Mouse (Mus musculus): ENCODE data around the gene Strada. TPM values are rescaled to one million over a fixed set of nuclear protein-coding genes. Genes with fewer than 3 reads are reported as not detected.

Strada gene
- total RNA-seq, 2 experiments from 2014 or later = 27.5 to 29.9 TPM

GRCm38 (mm10) chr11:106180449-106180801 is 21.5 kb downstream of the Strada start:
- no peak for DNase-seq

DNA sequence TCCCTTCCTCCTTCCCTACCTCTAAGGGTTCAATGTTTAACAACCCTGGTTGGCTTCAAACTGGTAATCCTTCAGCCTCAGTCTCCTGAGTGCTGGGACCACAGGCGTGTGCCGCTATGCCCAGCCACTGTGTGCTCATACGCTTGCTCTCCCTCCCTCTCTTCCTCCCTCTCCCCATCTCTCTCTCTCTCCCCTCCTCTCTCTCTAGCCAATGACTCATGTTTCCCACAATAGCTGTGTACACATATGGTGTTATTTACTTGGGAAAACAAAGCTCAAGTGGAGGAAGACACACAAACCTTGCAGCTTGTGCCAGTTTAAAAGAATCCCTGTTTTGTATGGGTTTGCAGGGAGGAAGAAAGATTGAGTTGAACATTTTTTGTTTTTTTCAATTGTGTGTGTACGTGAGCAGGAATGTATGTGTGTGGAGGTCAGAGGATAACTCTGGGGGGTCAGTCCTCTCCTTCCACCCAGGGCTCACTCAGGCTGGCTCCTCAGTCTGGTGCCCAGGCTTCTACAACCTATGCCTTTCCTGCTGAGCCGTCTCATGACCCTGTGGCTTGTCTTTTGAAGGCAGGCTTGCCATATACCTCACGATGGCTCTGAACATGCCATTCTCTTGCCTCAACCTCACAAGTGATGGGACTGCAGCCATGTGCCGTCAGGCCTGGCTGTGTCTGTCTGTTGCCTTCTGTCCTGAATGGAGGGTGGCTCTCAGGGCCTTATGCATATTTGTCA is 22.1 kb downstream of the Strada start:
- DNase-seq = peak in 1 of 2 experiments; percentile 50

DNA sequence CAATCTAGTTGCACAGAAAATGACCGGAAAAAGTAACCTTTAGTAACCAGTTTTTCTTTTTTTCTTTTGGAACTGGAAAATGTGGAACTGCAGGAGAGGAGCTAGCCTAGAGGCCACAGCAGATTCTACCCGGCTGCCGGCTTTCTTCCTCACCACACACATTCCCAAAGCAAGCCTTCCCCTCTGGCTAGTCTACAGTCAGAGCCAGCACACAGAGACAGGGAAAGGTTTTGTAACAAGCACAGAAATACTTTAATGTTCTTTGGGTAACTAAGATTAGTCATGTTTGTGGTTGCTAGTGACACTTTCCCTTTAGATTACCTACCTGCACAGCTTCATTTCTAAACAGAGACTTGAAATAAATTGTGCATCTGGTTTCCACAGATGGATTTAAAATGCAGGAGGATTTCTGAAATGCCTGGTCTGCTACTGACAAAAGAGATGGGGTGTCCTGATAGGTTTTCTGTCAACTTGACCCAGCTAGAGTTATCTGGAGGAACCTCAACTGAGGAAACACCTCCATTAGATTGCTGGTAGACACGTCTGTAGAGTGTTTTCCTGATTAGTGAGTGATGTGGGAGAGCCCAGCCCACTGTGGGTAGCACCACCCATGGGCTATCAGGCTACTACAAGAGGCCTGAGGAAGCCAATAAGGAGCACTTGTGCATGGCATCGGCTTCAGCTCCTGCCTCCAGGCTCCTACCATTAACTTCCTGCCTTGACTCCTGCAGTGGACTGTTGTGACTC is 23.8 kb downstream of the Strada start:
- no peak for DNase-seq

- DNase-seq = no peak
These were observed 25.6 kb downstream of the Strada start for GRCm38 (mm10) chr11:106176372-106176771.

- no peak for DNase-seq
These were observed 26.9 kb downstream of the Strada start for GRCm38 (mm10) chr11:106175081-106175480.

DNA sequence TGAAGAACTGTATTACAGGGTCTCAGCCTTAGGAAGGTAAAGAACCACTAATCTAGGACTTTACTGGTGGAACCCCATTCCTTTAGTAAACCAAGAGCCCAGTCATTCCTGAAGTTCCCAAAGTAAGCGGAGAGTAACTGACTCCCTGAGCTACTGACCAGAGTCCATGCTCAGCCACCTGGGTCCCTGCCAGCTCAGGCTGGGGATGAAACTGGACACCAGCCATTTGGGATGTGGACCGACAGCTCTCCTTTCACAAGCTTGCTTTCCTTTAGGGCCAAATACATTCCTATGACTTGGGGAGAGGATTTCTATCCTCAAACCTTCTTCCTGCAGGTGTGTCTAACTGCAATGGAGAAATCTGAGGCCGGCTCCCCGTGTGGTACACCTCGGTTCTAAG is 27.6 kb downstream of the Strada start:
- DNase-seq = no peak

DNA sequence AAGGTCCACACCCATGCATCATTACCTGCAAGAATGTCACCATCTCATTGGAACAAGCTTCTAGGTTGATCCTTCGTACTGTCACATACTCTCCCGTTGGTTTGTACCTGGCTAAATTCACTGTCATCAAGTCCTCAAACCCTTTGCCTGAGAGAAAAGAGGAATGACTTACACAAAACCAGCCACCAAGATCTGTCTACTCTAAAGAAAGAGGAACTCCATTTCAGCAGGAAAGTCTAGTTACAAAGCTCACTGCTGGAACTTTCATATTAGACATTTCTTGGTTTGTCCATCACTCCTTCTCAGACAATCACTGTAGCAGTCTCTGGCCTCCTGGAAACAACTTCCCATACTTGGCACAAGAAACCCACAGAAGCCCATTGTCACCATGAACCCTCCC is 28.7 kb downstream of the Strada start:
- no peak for DNase-seq

DNA sequence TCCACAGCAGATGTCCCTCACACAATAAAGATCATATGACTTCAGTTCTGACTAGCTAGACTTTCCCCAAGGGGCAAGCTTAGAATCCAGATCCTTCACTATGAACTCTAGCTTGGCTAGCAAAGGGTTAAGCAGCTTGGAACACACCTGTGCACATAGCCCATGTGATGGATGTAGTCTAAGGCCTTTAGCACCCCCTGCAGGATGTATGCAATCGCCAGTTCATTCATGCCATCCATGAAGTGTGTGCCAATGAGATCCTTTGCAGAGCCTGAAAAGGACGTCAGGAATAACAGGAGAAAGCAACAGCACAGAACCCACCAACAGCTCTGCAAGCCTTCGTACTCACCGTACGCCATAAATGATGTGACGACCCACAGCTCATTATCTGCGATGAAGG is 31.2 kb downstream of the Strada start:
- DNase-seq = no peak

DNA sequence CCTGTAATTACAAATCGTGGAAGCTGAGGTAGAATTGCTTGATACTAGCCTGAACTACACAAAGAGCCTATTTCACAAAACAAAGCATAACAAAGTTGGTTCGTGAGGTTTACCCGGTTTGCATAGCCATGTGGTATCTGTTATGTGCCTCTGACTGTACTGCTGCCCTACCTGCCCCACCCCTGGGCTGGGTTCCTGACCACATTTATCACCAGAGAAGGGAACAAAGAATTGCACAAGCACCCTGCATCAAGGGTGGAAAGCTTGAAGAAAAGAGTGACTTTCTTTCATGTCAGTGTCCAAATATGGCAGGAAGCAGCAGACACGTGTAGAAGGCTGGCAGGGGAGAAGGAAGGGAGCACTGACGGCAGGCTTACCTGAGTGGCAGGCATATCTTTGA is 34.5 kb downstream of the Strada start:
- no peak for DNase-seq

- DNase-seq = no peak
These were observed 37.3 kb downstream of the Strada start for GRCm38 (mm10) chr11:106164601-106165180.

- DNase-seq = no peak
These were observed 38.4 kb downstream of the Strada start for GRCm38 (mm10) chr11:106163546-106163945.

- DNase-seq = no peak
These were observed 39.7 kb downstream of the Strada start for GRCm38 (mm10) chr11:106162237-106162636.

- DNase-seq = peak; percentile 90 to 91
These were observed 40.9 kb downstream of the Strada start, which contains the start of the genes Gm10840 and Limd2 for GRCm38 (mm10) chr11:106160841-106161721. Gm10840 (plus strand) TSS chr11:106160850. Limd2 (minus strand) TSS chr11:106160860.

DNA sequence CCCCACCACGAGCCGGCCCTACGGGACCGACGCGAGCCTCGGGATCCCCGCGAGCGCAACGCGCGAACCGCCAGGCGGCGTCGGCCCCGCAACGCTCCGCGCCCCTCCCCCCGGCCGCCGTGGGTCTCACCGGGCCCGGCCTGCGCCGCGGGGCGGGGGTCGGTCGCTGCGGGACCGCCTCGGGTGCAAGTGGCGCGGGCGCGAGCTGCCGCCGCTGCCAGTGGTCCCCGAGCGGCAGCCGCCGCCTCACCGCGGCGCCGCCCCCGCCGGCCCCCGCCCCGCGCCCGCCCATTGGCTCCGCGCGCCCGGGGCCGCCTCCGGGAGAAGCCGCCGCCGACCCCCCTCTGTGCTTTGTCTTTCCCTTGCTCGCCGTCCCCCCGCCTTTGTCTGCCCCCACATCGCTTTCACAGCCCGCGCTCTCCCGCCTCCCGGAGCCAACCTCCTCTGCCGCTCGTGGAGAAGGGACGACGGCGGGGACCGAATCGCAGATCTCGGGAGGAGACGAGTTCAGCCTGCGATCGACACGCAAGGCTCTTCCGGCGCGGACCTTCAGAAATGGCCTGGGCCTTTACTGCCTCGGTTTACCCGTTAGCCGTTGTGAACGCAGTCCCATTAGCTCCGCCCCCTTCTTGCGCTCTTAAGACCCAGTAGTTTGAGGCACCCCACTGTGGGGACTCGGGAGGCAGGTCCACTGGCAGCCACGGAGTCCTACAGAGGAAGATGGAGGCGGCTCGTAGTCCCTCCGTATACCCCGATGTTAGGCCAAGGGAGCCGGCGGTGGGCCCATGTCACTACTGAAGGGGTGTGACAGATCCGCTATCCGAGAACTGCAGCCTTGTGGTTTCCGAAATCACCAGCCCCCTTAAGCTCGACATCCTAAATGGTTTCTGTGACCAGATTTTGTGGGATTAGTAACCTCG is 41.8 kb downstream of the Strada start:
- DNase-seq = peak; percentile 83 to 85

DNA sequence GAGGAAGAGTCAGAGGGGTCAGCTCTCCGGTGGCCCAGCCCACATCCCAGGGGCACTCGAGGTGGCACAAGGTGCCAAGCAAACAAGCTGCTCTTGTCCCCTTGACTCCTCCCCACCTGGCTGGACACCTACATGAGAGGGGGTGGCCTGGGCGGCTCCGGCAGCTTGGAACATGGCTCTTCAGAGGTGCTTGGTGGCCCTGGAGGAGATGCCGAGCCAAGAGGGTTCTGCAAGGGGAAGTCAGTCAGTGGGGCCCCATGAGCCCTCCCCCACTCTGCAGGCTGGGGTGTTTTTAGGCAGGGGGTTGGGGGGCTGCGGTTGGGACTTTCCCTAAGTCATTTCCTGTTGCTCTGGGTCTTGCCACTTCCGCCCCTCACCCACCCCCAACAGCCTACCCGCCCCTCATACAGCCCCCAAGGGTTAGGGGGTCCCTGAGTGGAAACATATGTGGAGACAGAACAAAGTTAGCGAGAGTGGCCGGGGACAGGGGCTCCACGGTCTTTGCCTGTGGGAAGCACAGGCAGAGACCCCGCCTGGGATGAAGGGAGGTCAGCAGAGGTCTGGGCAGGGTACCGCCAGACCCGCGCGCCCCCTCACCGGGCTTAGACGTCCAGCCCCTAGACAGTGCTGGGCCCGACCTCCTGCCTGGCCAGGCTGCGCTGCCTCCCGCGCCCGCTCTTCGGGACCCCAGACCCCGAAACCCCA is 42.6 kb downstream of the Strada start:
- DNase-seq = peak in 1 of 2 experiments; percentile 38

DNA sequence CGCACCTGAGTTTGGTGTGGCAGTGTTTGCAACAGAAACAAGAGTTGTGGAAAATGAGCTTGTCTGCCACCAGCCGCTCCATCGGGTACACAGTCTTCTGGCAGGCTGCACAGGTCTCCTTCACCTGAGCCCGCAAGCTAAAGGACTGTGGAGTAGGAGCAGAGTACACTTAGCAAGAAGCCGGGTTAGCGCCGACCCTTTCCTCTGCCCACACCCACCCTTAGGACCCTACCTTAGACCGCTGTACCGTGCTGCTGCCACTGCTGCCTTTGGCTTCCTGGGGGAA is 43.1 kb downstream of the Strada start:
- DNase-seq = peak in 1 of 2 experiments; percentile 18

- DNase-seq = peak in 1 of 2 experiments; percentile 51
These were observed 43.7 kb downstream of the Strada start for GRCm38 (mm10) chr11:106158081-106158929.

- no peak for DNase-seq
These were observed 44.8 kb downstream of the Strada start for GRCm38 (mm10) chr11:106157154-106157553.

DNA sequence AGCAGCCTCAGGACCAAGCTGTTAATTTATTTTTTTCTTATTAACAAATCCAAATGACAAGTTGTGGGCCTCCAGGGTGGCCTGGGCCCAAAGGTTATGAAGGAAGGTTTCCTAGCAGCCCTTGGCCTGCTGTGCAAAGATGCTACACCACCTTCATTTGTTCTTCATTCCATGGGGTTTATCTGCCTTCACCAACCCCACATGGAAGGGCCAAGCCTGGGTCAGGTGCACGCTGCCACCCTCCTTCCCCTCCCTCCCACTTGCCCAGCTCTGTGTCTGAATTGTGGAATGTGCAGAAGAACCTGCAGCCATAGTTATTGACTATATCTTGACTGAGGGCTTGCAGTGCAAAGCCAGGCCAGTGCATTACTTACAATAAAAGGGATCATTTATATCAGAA is 45.7 kb downstream of the Strada start:
- no peak for DNase-seq

DNA sequence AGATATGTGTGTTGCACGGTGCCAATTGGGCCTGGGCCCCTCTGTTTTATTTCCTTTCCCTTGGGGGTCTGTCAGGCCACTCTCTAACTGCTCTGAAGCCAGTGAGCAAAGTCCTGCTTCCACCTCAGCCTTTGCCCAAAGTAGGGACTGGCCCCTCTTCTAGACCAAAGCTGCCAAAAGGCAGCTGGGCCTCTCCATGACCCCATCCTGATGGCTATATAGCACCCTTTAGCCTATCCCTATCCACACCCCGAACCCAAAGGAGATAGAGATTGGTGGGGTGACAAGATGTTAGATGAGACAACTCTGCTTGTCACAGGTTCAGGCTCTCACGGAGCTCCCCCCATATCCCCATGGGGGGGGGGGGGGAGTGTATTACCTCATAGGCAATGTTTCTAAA is 46.2 kb downstream of the Strada start:
- DNase-seq = no peak
